Mouse (Mus musculus): ENCODE measurements around the gene Polr3h. TPM values are rescaled to one million over a fixed set of nuclear protein-coding genes. Genes with fewer than 3 reads are reported as not detected.
A peak's percentile ranks its signal among the peaks of the same experiment; 100 is the strongest.

The Polr3h gene
- polyA plus RNA-seq, 1 experiment from 2014 or later, result 65.1 TPM

DNA sequence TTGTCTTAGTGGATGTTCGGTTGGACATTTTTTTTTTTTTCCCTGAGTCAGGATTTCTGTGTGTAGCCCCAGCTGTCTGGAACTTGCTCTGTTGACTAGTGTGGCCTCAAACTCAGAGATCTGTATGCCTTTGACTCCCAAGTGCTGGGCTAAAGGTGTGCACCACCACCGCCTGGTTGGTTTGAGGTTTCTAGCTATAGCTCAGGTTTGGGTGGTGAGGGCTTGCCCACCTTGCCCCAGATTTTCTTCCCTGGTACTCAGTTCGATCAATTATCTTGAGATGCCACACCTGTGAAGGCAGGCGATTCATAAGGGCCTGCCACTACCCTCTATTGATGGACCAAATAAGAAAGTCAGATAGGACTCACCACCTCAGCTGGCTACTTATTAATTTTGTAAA is 78.9 kb downstream of the Polr3h start:
- Histone ChIP-seq H3K27me3 (ENCODE audit: control insufficient read depth, insufficient read depth, low read depth, low read length) (no peaks in the 10 kb centered on the region), H3K27ac (ENCODE audit: low read length) (no peak overlapping the region), H3K36me3 (ENCODE audit: control insufficient read depth, insufficient read depth, low read length) (peaks cover 27% of the 10 kb centered on the region), H3K4me3 (ENCODE audit: low read length) (no peak overlapping the region), H3K4me1 (replicated peaks; ENCODE audit: control insufficient read depth, insufficient read depth, low read length) (no peaks in the 10 kb centered on the region), H3K9ac (ENCODE audit: low read length) (no peak overlapping the region), H3K9me3 (ENCODE audit: control insufficient read depth, low read length) (no peaks in the 10 kb centered on the region), H3K4me2 (ENCODE audit: low read depth, low read length) (no peak overlapping the region)
- 80% methylated on average over 4 of the region's 4 CpGs for WGBS
- ATAC-seq (ENCODE audit: low read depth), result no peak

DNA sequence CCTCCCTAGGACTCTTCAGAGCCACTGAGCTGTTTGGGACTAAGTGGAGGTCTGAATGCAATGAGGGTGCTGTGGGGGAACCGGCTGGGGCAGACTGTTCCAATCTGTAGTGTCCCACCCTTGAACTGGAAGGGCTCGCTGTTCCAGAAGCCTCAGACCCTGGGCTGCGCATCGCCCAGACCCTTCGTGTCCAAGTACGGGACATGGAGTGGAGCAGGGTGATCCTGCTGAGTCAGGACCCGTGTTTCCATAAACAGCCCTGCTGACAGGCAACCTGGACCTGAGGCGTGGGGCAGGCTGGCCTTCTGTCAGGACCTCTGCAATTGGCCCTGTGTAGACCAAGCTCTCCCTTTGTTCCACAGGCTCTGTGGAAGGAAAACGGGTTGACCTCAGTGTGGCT is 79.3 kb downstream of the Polr3h start:
- Histone ChIP-seq H3K4me3 (ENCODE audit: low read length) (no peak overlapping the region), H3K4me1 (replicated peaks; ENCODE audit: control insufficient read depth, insufficient read depth, low read length) (no peaks in the 10 kb centered on the region), H3K9ac (ENCODE audit: low read length) (no peak overlapping the region), H3K27ac (ENCODE audit: low read length) (no peak overlapping the region), H3K36me3 (ENCODE audit: control insufficient read depth, insufficient read depth, low read length) (peaks cover 24% of the 10 kb centered on the region), H3K27me3 (ENCODE audit: control insufficient read depth, insufficient read depth, low read depth, low read length) (no peaks in the 10 kb centered on the region), H3K4me2 (ENCODE audit: low read depth, low read length) (no peak overlapping the region), H3K9me3 (ENCODE audit: control insufficient read depth, low read length) (no peaks in the 10 kb centered on the region)
- WGBS, result 80% methylated on average over 9 of the region's 9 CpGs
- no peak for ATAC-seq (ENCODE audit: low read depth)

DNA sequence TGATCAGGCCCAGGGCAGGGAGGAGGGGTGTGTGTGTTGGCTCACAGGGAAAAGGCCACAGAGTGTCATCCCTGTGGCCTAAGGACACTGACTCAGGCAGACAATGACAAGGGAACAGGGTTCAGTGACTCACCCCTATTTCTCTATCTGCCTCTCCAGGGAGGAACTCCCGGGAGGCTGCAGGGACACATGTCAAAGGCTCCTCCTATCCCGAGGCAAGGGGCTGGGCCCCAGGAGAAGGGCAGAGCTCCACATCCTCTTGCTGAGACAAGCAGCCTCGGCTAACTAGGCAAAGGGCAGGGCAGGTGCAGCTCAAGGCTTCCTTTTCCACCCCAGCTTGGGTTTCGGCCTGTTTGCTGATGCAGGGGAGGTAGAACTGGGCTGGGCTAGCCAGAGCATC is 80.3 kb downstream of the Polr3h start:
- H3K27ac ChIP-seq (ENCODE audit: low read length), result no peak overlapping the region
- H3K9me3 ChIP-seq (ENCODE audit: control insufficient read depth, low read length), result no peaks in the 10 kb centered on the region
- no peak overlapping the region for H3K4me2 ChIP-seq (ENCODE audit: low read depth, low read length)
- H3K4me1 ChIP-seq (replicated peaks; ENCODE audit: control insufficient read depth, insufficient read depth, low read length), result no peaks in the 10 kb centered on the region
- no peaks in the 10 kb centered on the region for H3K27me3 ChIP-seq (ENCODE audit: control insufficient read depth, insufficient read depth, low read depth, low read length)
- H3K4me3 ChIP-seq (ENCODE audit: low read length), result no peak overlapping the region
- H3K9ac ChIP-seq (ENCODE audit: low read length), result no peak overlapping the region
- 29% methylated on average over 4 of the region's 4 CpGs for WGBS
- no peak for ATAC-seq (ENCODE audit: low read depth)
- peaks cover 13% of the 10 kb centered on the region for H3K36me3 ChIP-seq (ENCODE audit: control insufficient read depth, insufficient read depth, low read length)

DNA sequence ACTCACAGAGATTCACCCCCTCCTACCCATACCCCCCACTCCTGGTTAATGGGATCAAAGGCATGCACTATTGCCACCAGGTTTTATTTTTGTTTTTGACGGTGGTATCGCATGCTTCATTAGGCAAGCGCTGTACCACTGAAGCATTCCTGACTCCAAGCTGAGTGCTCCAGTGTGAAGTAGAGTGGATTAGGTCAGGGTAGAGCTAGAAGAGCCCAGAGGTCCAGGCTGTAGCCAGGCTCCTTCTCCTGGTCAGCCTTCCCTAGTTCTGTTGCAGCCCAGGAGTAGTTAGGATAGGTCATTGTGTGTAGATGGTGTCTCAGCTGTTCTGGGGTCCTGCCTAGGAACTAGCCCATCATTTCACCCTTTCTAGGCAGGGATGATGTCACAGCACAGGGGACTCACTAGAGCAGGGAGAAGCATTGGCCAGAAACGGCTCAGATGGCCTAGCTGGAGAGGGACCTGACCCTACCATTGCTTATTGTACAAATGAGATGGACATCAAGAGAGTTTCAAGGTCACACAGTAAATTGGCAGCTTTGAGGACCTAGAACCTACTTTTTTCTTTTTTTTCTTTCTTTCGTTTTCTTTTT is 80.9 kb downstream of the Polr3h start:
- peaks cover 7% of the 10 kb centered on the region for H3K36me3 ChIP-seq (ENCODE audit: control insufficient read depth, insufficient read depth, low read length)
- H3K27ac ChIP-seq (ENCODE audit: low read length), result no peak overlapping the region
- H3K4me2 ChIP-seq (ENCODE audit: low read depth, low read length), result no peak overlapping the region
- no peaks in the 10 kb centered on the region for H3K4me1 ChIP-seq (replicated peaks; ENCODE audit: control insufficient read depth, insufficient read depth, low read length)
- ATAC-seq (ENCODE audit: low read depth), result no peak
- H3K9me3 ChIP-seq (ENCODE audit: control insufficient read depth, low read length), result no peaks in the 10 kb centered on the region
- no peaks in the 10 kb centered on the region for H3K27me3 ChIP-seq (ENCODE audit: control insufficient read depth, insufficient read depth, low read depth, low read length)
- no peak overlapping the region for H3K4me3 ChIP-seq (ENCODE audit: low read length)
- WGBS, result 74% methylated on average over 5 of the region's 5 CpGs
- H3K9ac ChIP-seq (ENCODE audit: low read length), result no peak overlapping the region

DNA sequence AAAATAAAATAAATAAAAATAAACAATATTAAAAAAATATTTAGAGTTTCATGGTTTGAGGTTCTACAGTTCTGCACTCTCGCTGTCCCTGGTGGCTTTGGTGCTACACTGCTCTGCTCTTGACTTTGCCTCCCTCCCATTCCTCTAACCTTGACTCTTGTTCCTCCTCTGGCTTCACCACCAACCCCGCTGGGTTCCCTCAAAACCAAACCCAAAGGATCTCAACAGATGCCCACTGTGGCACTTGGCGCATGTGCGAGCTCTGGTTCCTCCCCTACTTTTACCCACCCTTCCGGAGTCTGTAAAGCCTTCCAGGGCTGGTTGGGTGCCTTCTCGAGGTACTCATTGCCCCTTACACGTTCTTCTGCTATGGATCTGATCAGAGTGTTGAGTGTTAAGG is 83.8 kb downstream of the Polr3h start:
- no peak for ATAC-seq (ENCODE audit: low read depth)

DNA sequence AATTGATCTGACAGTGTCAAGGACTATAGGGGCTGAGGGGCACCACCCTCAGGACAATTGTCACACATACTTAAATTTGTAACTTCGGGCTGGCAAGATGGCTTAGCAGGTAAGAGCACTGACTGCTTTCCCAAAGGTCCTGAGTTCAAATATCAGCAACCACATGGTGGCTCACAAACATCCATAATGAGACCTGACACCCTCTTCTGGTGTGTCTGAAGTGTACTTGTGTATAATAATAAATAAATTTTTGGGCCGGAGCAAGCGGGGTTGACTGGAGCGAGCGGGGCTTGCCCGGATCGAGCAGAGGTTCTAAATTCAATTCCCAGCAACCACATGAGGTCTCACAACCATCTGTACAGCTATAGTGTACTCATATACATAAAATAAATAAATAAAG is 85.7 kb downstream of the Polr3h start:
- Histone ChIP-seq H3K9ac (ENCODE audit: low read length) (0 out of 2 replicates have a peak overlapping the region, but pooled peaks have one; percentile 9), H3K27ac (ENCODE audit: low read length) (no peak overlapping the region), H3K4me3 (ENCODE audit: low read length) (no peak overlapping the region), H3K27me3 (ENCODE audit: control insufficient read depth, insufficient read depth, low read depth, low read length) (no peaks in the 10 kb centered on the region), H3K9me3 (ENCODE audit: control insufficient read depth, low read length) (no peaks in the 10 kb centered on the region), H3K36me3 (ENCODE audit: control insufficient read depth, insufficient read depth, low read length) (no peaks in the 10 kb centered on the region), H3K4me2 (ENCODE audit: low read depth, low read length) (no peak overlapping the region), H3K4me1 (replicated peaks; ENCODE audit: control insufficient read depth, insufficient read depth, low read length) (peaks cover 33% of the 10 kb centered on the region)
- ATAC-seq (ENCODE audit: low read depth), result no peak
- WGBS, result 82% methylated on average over 7 of the region's 7 CpGs

More for the DNA sequence above, 83.8 kb downstream of the Polr3h start:
- no peaks in the 10 kb centered on the region; the same call in 1 of the 2 replicates for H3K36me3 ChIP-seq (ENCODE audit: control insufficient read depth, insufficient read depth, low read length)
- no peaks in the 10 kb centered on the region for H3K27me3 ChIP-seq (ENCODE audit: control insufficient read depth, insufficient read depth, low read depth, low read length)
- no peak overlapping the region for H3K27ac ChIP-seq (ENCODE audit: low read length)
- H3K4me1 ChIP-seq (replicated peaks; ENCODE audit: control insufficient read depth, insufficient read depth, low read length), result peaks cover 17% of the 10 kb centered on the region
- no peak overlapping the region for H3K4me2 ChIP-seq (ENCODE audit: low read depth, low read length)
- no peaks in the 10 kb centered on the region for H3K9me3 ChIP-seq (ENCODE audit: control insufficient read depth, low read length)
- no peak overlapping the region for H3K9ac ChIP-seq (ENCODE audit: low read length)
- WGBS, result 80% methylated on average over 7 of the region's 7 CpGs
- H3K4me3 ChIP-seq (ENCODE audit: low read length), result no peak overlapping the region

DNA sequence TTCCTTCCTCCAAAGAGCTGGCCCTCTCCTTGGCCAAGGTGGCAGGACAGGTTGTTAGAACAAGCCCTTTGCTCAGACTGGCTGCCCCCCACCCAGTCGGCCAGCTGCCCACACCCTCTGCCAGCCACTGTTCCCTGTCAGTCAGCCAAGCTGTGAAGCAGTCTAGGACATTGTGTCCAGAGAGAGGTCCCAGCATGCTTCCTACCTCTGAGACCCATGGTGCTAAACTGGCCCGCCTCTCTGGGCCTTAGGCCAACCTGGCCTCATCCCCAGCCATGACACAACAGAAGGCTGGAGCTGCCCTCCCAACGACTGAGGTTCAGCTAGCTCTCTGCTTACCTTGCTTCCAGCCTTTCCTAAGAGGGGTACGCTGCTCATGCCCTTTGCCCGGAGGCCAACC is 86.4 kb downstream of the Polr3h start:
- Histone ChIP-seq H3K27ac (ENCODE audit: low read length) (peak overlapping the region; percentile 76), H3K4me2 (ENCODE audit: low read depth, low read length) (no peak overlapping the region), H3K9me3 (ENCODE audit: control insufficient read depth, low read length) (no peaks in the 10 kb centered on the region), H3K27me3 (ENCODE audit: control insufficient read depth, insufficient read depth, low read depth, low read length) (no peaks in the 10 kb centered on the region), H3K4me1 (replicated peaks; ENCODE audit: control insufficient read depth, insufficient read depth, low read length) (peaks cover 33% of the 10 kb centered on the region), H3K36me3 (ENCODE audit: control insufficient read depth, insufficient read depth, low read length) (no peaks in the 10 kb centered on the region), H3K9ac (ENCODE audit: low read length) (peak overlapping the region; percentile 13; the same call in 1 of the 2 replicates), H3K4me3 (ENCODE audit: low read length) (no peak overlapping the region)
- ATAC-seq (ENCODE audit: low read depth), result peak; percentile 67
- 44% methylated on average over 5 of the region's 5 CpGs for WGBS

DNA sequence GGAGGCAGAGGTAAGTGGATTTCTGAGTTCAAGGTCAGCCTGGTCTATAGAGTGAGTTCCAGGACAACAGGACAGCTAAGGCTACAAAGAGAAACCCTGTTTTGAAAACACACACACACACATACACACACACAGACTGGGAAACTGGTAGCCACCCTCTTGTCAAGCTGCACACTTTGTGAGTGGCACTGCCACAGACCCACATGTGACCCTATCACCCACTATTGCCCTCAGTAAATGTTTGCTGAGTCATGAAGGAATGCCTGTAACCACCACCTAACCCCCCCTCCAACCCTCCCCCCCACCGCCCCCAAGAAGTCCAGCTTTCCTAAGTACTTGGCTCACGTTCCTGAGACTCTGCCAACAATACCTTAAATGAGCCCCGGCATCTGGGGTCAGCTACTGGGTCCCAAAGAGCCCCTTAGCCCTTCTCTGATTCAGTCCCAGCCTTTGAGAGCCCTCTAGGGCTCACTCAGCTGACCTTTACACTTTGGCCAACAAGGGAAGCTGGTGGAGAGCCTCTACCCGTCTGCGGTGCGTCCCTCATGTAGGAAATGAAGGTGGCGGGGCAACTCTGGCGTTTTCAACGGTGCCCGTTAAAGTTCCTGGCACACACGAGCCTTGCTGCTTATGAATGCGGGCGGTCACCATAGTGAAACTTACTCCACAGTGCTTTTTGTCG is 87.3 kb downstream of the Polr3h start:
- peaks cover 36% of the 10 kb centered on the region for H3K4me1 ChIP-seq (replicated peaks; ENCODE audit: control insufficient read depth, insufficient read depth, low read length)
- no peak for ATAC-seq (ENCODE audit: low read depth)
- no peak overlapping the region for H3K4me2 ChIP-seq (ENCODE audit: low read depth, low read length)
- H3K9ac ChIP-seq (ENCODE audit: low read length), result no peak overlapping the region
- no peaks in the 10 kb centered on the region for H3K36me3 ChIP-seq (ENCODE audit: control insufficient read depth, insufficient read depth, low read length)
- 51% methylated on average over 14 of the region's 14 CpGs for WGBS
- no peaks in the 10 kb centered on the region for H3K9me3 ChIP-seq (ENCODE audit: control insufficient read depth, low read length)
- H3K27ac ChIP-seq (ENCODE audit: low read length), result peak overlapping the region; percentile 76
- no peaks in the 10 kb centered on the region for H3K27me3 ChIP-seq (ENCODE audit: control insufficient read depth, insufficient read depth, low read depth, low read length)
- no peak overlapping the region for H3K4me3 ChIP-seq (ENCODE audit: low read length)

Measured in lung, embryonic 16.5 days (tissue).